25 mouse cellular contexts compared by ENCODE assay signal in genomic region chr2:50586321-50587050, GRCm38 (mm10).
DNase-seq lines count a peak whose midpoint lies in the region; ATAC-seq and TF ChIP-seq lines count a peak whose summit lies in the region.
"Had no signal": no experiment of that assay in that cellular context is flagged by ENCODE, and none has a peak within 500 bp of the region (broad histone marks: within the 10 kb centered on the region; RNA-seq: fewer than 3 reads in every experiment).

No protein-coding gene starts in this region.

- ATAC-seq in forebrain, embryonic 14.5 days, result peak; percentile 40; the same call in 1 of the 2 replicates
- no peak for ATAC-seq in limb, embryonic 14.5 days (ENCODE audit: low FRiP score, low read depth)
- peak; percentile 79 for ATAC-seq in embryonic facial prominence, embryonic 14.5 days (ENCODE audit: low read depth)
- ATAC-seq: intestine, embryonic 16.5 days had no signal

- no peaks in the 10 kb centered on the region for H3K27me3 ChIP-seq in forebrain, embryonic 14.5 days (replicated peaks; ENCODE audit: control insufficient read depth, insufficient read depth, low read length)
- no peaks in the 10 kb centered on the region for H3K27me3 ChIP-seq in forebrain, embryonic 10.5 days (ENCODE audit: poor library complexity, severe bottlenecking)
- H3K27me3 ChIP-seq in limb, embryonic 14.5 days (ENCODE audit: control insufficient read depth, insufficient read depth, low read length), result no peaks in the 10 kb centered on the region
- no peaks in the 10 kb centered on the region for H3K27me3 ChIP-seq in limb, embryonic 10.5 days (ENCODE audit: low read depth, poor library complexity, severe bottlenecking)
- H3K27me3 ChIP-seq in embryonic facial prominence, embryonic 14.5 days (replicated peaks; ENCODE audit: control insufficient read depth, insufficient read depth, low read length), result no peaks in the 10 kb centered on the region
- H3K27me3 ChIP-seq: embryonic facial prominence, embryonic 12.5 days; midbrain, embryonic 12.5 days; neural tube, embryonic 12.5 days had no signal

- intact Hi-C loops in heart, postnatal 36 days (cut with DNase I), result loop anchor here (5.0 kb wide), 1 partner anchor 36 kb away; no protein-coding TSS in a partner anchor

- no peaks in the 10 kb centered on the region for H3K36me3 ChIP-seq in forebrain, embryonic 14.5 days (ENCODE audit: control insufficient read depth, insufficient read depth, low read length)
- no peaks in the 10 kb centered on the region for H3K36me3 ChIP-seq in forebrain, embryonic 10.5 days (replicated peaks)
- H3K36me3 ChIP-seq in limb, embryonic 14.5 days (ENCODE audit: control insufficient read depth, insufficient read depth, low read length), result no peaks in the 10 kb centered on the region
- H3K36me3 ChIP-seq in limb, embryonic 10.5 days, result no peaks in the 10 kb centered on the region
- no peaks in the 10 kb centered on the region for H3K36me3 ChIP-seq in embryonic facial prominence, embryonic 14.5 days (ENCODE audit: control insufficient read depth, insufficient read depth, low read length)
- H3K36me3 ChIP-seq: embryonic facial prominence, embryonic 12.5 days; midbrain, embryonic 12.5 days; neural tube, embryonic 12.5 days had no signal

- no peak overlapping the region for H3K27ac ChIP-seq in forebrain, embryonic 14.5 days (ENCODE audit: low read depth, low read length)
- H3K27ac ChIP-seq in forebrain, embryonic 10.5 days, result no peak overlapping the region
- no peak overlapping the region for H3K27ac ChIP-seq in limb, embryonic 14.5 days (replicated peaks; ENCODE audit: low read depth, low read length)
- H3K27ac ChIP-seq in limb, embryonic 10.5 days, result no peak overlapping the region
- no peak overlapping the region for H3K27ac ChIP-seq in embryonic facial prominence, embryonic 14.5 days (replicated peaks; ENCODE audit: low read depth, low read length)
- H3K27ac ChIP-seq: embryonic facial prominence, embryonic 12.5 days; layer of hippocampus, adult 2 months; liver, embryonic 14.5 days; midbrain, embryonic 12.5 days; neural tube, embryonic 12.5 days had no signal

- peaks cover 10% of the 10 kb centered on the region; the same call in 1 of the 2 replicates for H3K4me1 ChIP-seq in forebrain, embryonic 14.5 days (ENCODE audit: control insufficient read depth, insufficient read depth, low read length)
- peaks cover 15% of the 10 kb centered on the region for H3K4me1 ChIP-seq in forebrain, embryonic 10.5 days
- H3K4me1 ChIP-seq in limb, embryonic 14.5 days (ENCODE audit: control insufficient read depth, insufficient read depth, low read length), result peaks cover 5% of the 10 kb centered on the region; the same call in 1 of the 2 replicates
- H3K4me1 ChIP-seq in limb, embryonic 10.5 days, result peaks cover 9% of the 10 kb centered on the region; the same call in 1 of the 2 replicates
- peaks cover 5% of the 10 kb centered on the region; the same call in 1 of the 2 replicates for H3K4me1 ChIP-seq in embryonic facial prominence, embryonic 14.5 days (ENCODE audit: control insufficient read depth, insufficient read depth, low read length)
- H3K4me1 ChIP-seq: neural tube, embryonic 12.5 days had no signal

- H3K4me2 ChIP-seq in forebrain, embryonic 14.5 days (ENCODE audit: low read length), result no peak overlapping the region
- no peak overlapping the region for H3K4me2 ChIP-seq in limb, embryonic 14.5 days (replicated peaks; ENCODE audit: low read depth, low read length, severe bottlenecking)
- H3K4me2 ChIP-seq in embryonic facial prominence, embryonic 14.5 days (ENCODE audit: low read depth, low read length), result no peak overlapping the region
- H3K4me2 ChIP-seq: embryonic facial prominence, embryonic 12.5 days; midbrain, embryonic 12.5 days; neural tube, embryonic 12.5 days had no signal

- H3K4me3 ChIP-seq in forebrain, embryonic 14.5 days (ENCODE audit: low read depth, low read length), result no peak overlapping the region
- H3K4me3 ChIP-seq in forebrain, embryonic 10.5 days, result no peak overlapping the region
- H3K4me3 ChIP-seq in limb, embryonic 14.5 days (replicated peaks; ENCODE audit: low read length), result no peak overlapping the region
- H3K4me3 ChIP-seq in limb, embryonic 10.5 days, result no peak overlapping the region
- no peak overlapping the region for H3K4me3 ChIP-seq in embryonic facial prominence, embryonic 14.5 days (ENCODE audit: low read depth, low read length)
- H3K4me3 ChIP-seq: embryonic facial prominence, embryonic 12.5 days; layer of hippocampus, adult 2 months; midbrain, embryonic 12.5 days; neural tube, embryonic 12.5 days had no signal

- WGBS in forebrain, embryonic 14.5 days, result 32% methylated on average over 6 of the region's 6 CpGs
- WGBS in forebrain, embryonic 10.5 days, result 60% methylated on average over 6 of the region's 6 CpGs
- 23% methylated on average over 6 of the region's 6 CpGs for WGBS in limb, embryonic 14.5 days
- whole genome bisulfite sequencing in limb, embryonic 10.5 days, result 72% methylated on average over 6 of the region's 6 CpGs
- WGBS in embryonic facial prominence, embryonic 14.5 days, result 21% methylated on average over 6 of the region's 6 CpGs

- no peak for TF ChIP-seq POLR2A in limb, embryonic 14.5 days (IDR thresholded peaks at IDR 0.05; ENCODE audit: borderline replicate concordance, extremely low read depth, insufficient read depth, insufficient read length)

- DNase-seq in forebrain, embryonic 14.5 days (ENCODE audit: low spot score), result peak; percentile 56
- DNase-seq in forebrain, embryonic 10.5 days (ENCODE audit: extremely low spot score, low spot score), result no peak
- DNase-seq in limb, embryonic 14.5 days (ENCODE audit: low spot score), result peak; percentile 31
- DNase-seq in limb, embryonic 10.5 days (ENCODE audit: low spot score), result no peak
- DNase-seq in Muller cell, postnatal 12 days (ENCODE audit: inconsistent ontology term), result peak; percentile 92
- DNase-seq in embryonic facial prominence, embryonic 14.5 days (ENCODE audit: low spot score), result peak; percentile 80
- DNase-seq in layer of hippocampus, adult 9-10 months (ENCODE audit: low spot score), result no peak
- DNase-seq in heart, postnatal 36 days, result no peak
- DNase-seq: adrenal gland, postnatal 25 days; cerebellum, adult 18-20 months; cerebellum, postnatal 10 days; gastrocnemius, postnatal 14 days; heart, postnatal 14 days; kidney, postnatal 36 days; left cerebral cortex, postnatal 4 days; liver; lung, adult 2 months; lung, postnatal 10 days; thymus, postnatal 14 days had no signal

- no peak overlapping the region for H3K9ac ChIP-seq in forebrain, embryonic 14.5 days (ENCODE audit: low read length)
- no peak overlapping the region for H3K9ac ChIP-seq in limb, embryonic 14.5 days (ENCODE audit: low read depth, low read length, severe bottlenecking)
- H3K9ac ChIP-seq in embryonic facial prominence, embryonic 14.5 days (ENCODE audit: low read depth, low read length), result no peak overlapping the region
- H3K9ac ChIP-seq: embryonic facial prominence, embryonic 12.5 days; liver, embryonic 14.5 days; midbrain, embryonic 12.5 days; neural tube, embryonic 12.5 days had no signal

- no peaks in the 10 kb centered on the region for H3K9me3 ChIP-seq in forebrain, embryonic 14.5 days (replicated peaks; ENCODE audit: control insufficient read depth, low read length)
- no peaks in the 10 kb centered on the region for H3K9me3 ChIP-seq in forebrain, embryonic 10.5 days
- H3K9me3 ChIP-seq in limb, embryonic 14.5 days (ENCODE audit: control insufficient read depth, low read length), result no peaks in the 10 kb centered on the region
- no peaks in the 10 kb centered on the region for H3K9me3 ChIP-seq in limb, embryonic 10.5 days (replicated peaks)
- H3K9me3 ChIP-seq in embryonic facial prominence, embryonic 14.5 days (ENCODE audit: control insufficient read depth, low read length), result no peaks in the 10 kb centered on the region
- H3K9me3 ChIP-seq: embryonic facial prominence, embryonic 12.5 days; midbrain, embryonic 12.5 days; neural tube, embryonic 12.5 days had no signal

Comparison
In these comparisons a context has a peak if more than half of its experiments do, and no peak if none do; other contexts are left out.
1. DNase-seq: peak in forebrain, embryonic 14.5 days (single experiment), limb, embryonic 14.5 days (single experiment), Muller cell, postnatal 12 days (single experiment) and embryonic facial prominence, embryonic 14.5 days (single experiment); none in forebrain, embryonic 10.5 days (single experiment), limb, embryonic 10.5 days (single experiment), layer of hippocampus, adult 9-10 months (single experiment) and heart, postnatal 36 days (0 of 2).